Mouse (Mus musculus) MEL (cell line): ENCODE data around the gene Cct6b. TPM values are rescaled to one million over a fixed set of nuclear protein-coding genes. Genes with fewer than 3 reads are reported as not detected.
A peak's percentile ranks its signal among the peaks of the same experiment; 100 is the strongest.

Experiments
- DNase-seq: peaks from one replicate; pipeline ENCODE4 v3.0.0; 2011; ENCODE audit warnings: low read depth, low spot score
- H3K27ac ChIP-seq: 2 replicates; pipeline ENCODE4 v1.5.1; 2012; ENCODE audit warnings: low read depth, mild to moderate bottlenecking, control low read depth, low read length, moderate library complexity; ENCODE audit not compliant: control insufficient read depth
- H3K27me3 ChIP-seq, 2 experiments: fragments of 150-350 bp in 1 of 2; sonication (generic) in 1 of 2; 2 replicates each; pipeline ENCODE4 v1.6.1; 2012; ENCODE audit warnings: low read length in 2 of 2, mild to moderate bottlenecking in 2 of 2, improper control_type of control experiment in 1 of 2, moderate library complexity in 1 of 2; ENCODE audit not compliant: insufficient read depth in 2 of 2, control insufficient read depth in 1 of 2
- H3K36me3 ChIP-seq, 2 experiments: 2 replicates each; pipeline ENCODE4 v1.6.1; 2012 to 2014; ENCODE audit warnings: low read length in 2 of 2, improper control_type of control experiment in 1 of 2, inconsistent platforms in 1 of 2, mild to moderate bottlenecking in 1 of 2; ENCODE audit not compliant: insufficient read depth in 2 of 2, control insufficient read depth in 1 of 2
- H3K4me1 ChIP-seq, 2 experiments: fragments of 150-350 bp in 1 of 2; sonication (generic) in 1 of 2; 2 replicates each; pipeline ENCODE4 v1.6.1; 2012; ENCODE audit warnings: low read length in 2 of 2, improper control_type of control experiment in 1 of 2, mild to moderate bottlenecking in 1 of 2; ENCODE audit not compliant: insufficient read depth in 2 of 2, control insufficient read depth in 1 of 2
- H3K4me3 ChIP-seq, 2 experiments: fragments of 150-350 bp in 1 of 2; sonication (generic) in 1 of 2; 2 replicates each; pipeline ENCODE4 v1.5.1; 2012; ENCODE audit warnings: low read depth in 2 of 2, low read length in 2 of 2, mild to moderate bottlenecking in 2 of 2, moderate library complexity in 2 of 2, control low read depth in 1 of 2, improper control_type of control experiment in 1 of 2; ENCODE audit not compliant: control insufficient read depth in 1 of 2, insufficient read depth in 1 of 2
- H3K79me2 ChIP-seq: 2 replicates; pipeline ENCODE4 v1.6.1; 2012; ENCODE audit warnings: mild to moderate bottlenecking, low read length, moderate library complexity; ENCODE audit not compliant: control insufficient read depth, poor library complexity, insufficient read depth
- H3K9ac ChIP-seq: 2 replicates; pipeline ENCODE4 v1.6.1; 2012; ENCODE audit warnings: low read depth, mild to moderate bottlenecking, control low read depth, low read length, moderate library complexity; ENCODE audit not compliant: control insufficient read depth, poor library complexity, severe bottlenecking
- H3K9me3 ChIP-seq: fragments of 150-350 bp; sonication (generic); replicated peaks from 2 replicates; pipeline ENCODE4 v1.6.1; 2012; ENCODE audit warnings: mild to moderate bottlenecking, low read length, improper control_type of control experiment, moderate library complexity; ENCODE audit not compliant: insufficient read depth
- BHLHE40 ChIP-seq: IDR thresholded peaks from 2 replicates; pipeline ENCODE4 v1.6.1; 2012; ENCODE audit warnings: low read depth, mild to moderate bottlenecking, inconsistent platforms, low read length, improper control_type of control experiment, borderline replicate concordance
- ELF1 ChIP-seq: IDR thresholded peaks from 2 replicates; pipeline ENCODE4 v1.6.1; 2014; ENCODE audit warnings: low read depth, mild to moderate bottlenecking, inconsistent platforms, low read length, improper control_type of control experiment, moderate library complexity
- EP300 ChIP-seq, 2 experiments: IDR thresholded peaks; 2 replicates each; pipeline ENCODE4 v1.6.1; 2011; ENCODE audit warnings: improper control_type of control experiment in 2 of 2, low read length in 2 of 2, low read depth in 1 of 2, mild to moderate bottlenecking in 1 of 2
- ETS1 ChIP-seq: IDR thresholded peaks from 2 replicates; pipeline ENCODE4 v1.6.1; 2012; ENCODE audit warnings: low read depth, mild to moderate bottlenecking, inconsistent platforms, low read length, improper control_type of control experiment, moderate library complexity
- GABPA ChIP-seq: IDR thresholded peaks from 2 replicates; pipeline ENCODE4 v1.6.1; 2012; ENCODE audit warnings: low read depth, mild to moderate bottlenecking, inconsistent platforms, low read length, improper control_type of control experiment, moderate library complexity
- HCFC1 ChIP-seq: IDR thresholded peaks from 2 replicates; pipeline ENCODE4 v1.6.1; 2012; ENCODE audit warnings: low read depth, mild to moderate bottlenecking, inconsistent platforms, low read length, improper control_type of control experiment, moderate library complexity
- MAFK ChIP-seq: IDR thresholded peaks from 2 replicates; pipeline ENCODE4 v1.6.1; 2011; ENCODE audit warnings: low read depth, mild to moderate bottlenecking, low read length, improper control_type of control experiment, borderline replicate concordance
- MAX ChIP-seq: IDR thresholded peaks from 2 replicates; pipeline ENCODE4 v1.6.1; 2011; ENCODE audit warnings: low read length, improper control_type of control experiment
- MXI1 ChIP-seq: IDR thresholded peaks from 2 replicates; pipeline ENCODE4 v1.6.1; 2011; ENCODE audit warnings: mild to moderate bottlenecking, low read depth, low read length, improper control_type of control experiment
- MYB ChIP-seq: IDR thresholded peaks from 2 replicates; pipeline ENCODE4 v1.6.1; 2011; ENCODE audit warnings: mild to moderate bottlenecking, low read depth, low read length, improper control_type of control experiment
- MYC ChIP-seq: IDR thresholded peaks from 2 replicates; pipeline ENCODE4 v1.6.1; 2011; ENCODE audit warnings: low read depth, mild to moderate bottlenecking, low read length, improper control_type of control experiment, moderate library complexity
- NELFE ChIP-seq: IDR thresholded peaks from 2 replicates; pipeline ENCODE4 v1.6.1; 2011; ENCODE audit warnings: low read depth, low read length, improper control_type of control experiment
- POLR2AphosphoS2 ChIP-seq: IDR thresholded peaks from 2 replicates; pipeline ENCODE4 v1.6.1; 2011; ENCODE audit warnings: low read length, improper control_type of control experiment
- POLR2AphosphoS5 ChIP-seq: IDR thresholded peaks from 2 replicates; pipeline ENCODE4 v1.6.1; 2012; ENCODE audit warnings: low read depth, borderline replicate concordance, mild to moderate bottlenecking, inconsistent platforms, low read length, moderate library complexity, mixed read lengths
- SMC3 ChIP-seq: IDR thresholded peaks from 2 replicates; pipeline ENCODE4 v1.6.1; 2011; ENCODE audit warnings: low read depth, low read length, improper control_type of control experiment
- TBP ChIP-seq: IDR thresholded peaks from 2 replicates; pipeline ENCODE4 v1.8.0; 2011; ENCODE audit warnings: low read depth, low read length, improper control_type of control experiment
- USF1 ChIP-seq: IDR thresholded peaks from 2 replicates; pipeline ENCODE4 v1.6.1; 2014; ENCODE audit warnings: low read depth, mild to moderate bottlenecking, inconsistent platforms, low read length, improper control_type of control experiment, moderate library complexity
- ZMIZ1 ChIP-seq: IDR thresholded peaks from 2 replicates; pipeline ENCODE4 v1.6.1; 2012; ENCODE audit warnings: low read depth, mild to moderate bottlenecking, inconsistent platforms, low read length, improper control_type of control experiment, moderate library complexity
- polyA plus RNA-seq, 2 experiments: library from polyadenylated mRNA; stranded (reverse) in 1 of 2; unstranded in 1 of 2; fragments of >175 nt in 1 of 2; fragments of >200 nt in 1 of 2; gene quantifications; 2 replicates each; pipeline versions ENCODE4 v1.2.1 to v1.2.4; 2012; ENCODE audit warnings: low replicate concordance in 2 of 2, low read depth in 1 of 2; ENCODE audit not compliant: insufficient read length in 2 of 2, insufficient read depth in 1 of 2, missing spikeins in 1 of 2
- total RNA-seq: library from RNA; depleted of rRNA; stranded (reverse); fragments of 300-350 nt; gene quantifications from 2 replicates; pipeline ENCODE4 v1.2.3, GENCODE M21; 2012

Cct6b gene
- total and polyA plus RNA-seq, 3 experiments, result 0.21 to 0.31 TPM; not detected in 1

GRCm38 (mm10) chr11:82719294-82719693, 44.8 kb downstream of the Cct6b start:
- TF ChIP-seq EP300 (IDR thresholded peaks at IDR 0.05; ENCODE audit: low read depth in 1 of 2, low read length in 2 of 2) (no peak), MYC (no peak), ETS1 (no peak), TBP (no peak), ZMIZ1 (no peak), HCFC1 (no peak), USF1 (no peak), MYB (no peak), SMC3 (no peak), ELF1 (no peak), POLR2AphosphoS5 (no peak), POLR2AphosphoS2 (no peak), GABPA (no peak), MXI1 (no peak)
- peaks cover 0 to 2% of the 10 kb centered on the region in 2 experiments; a peak in 2 of 4 replicates for H3K27me3 ChIP-seq
- DNase-seq, result peak; percentile 10
- no peak overlapping the region for H3K9ac ChIP-seq
- H3K79me2 ChIP-seq, result no peaks in the 10 kb centered on the region
- no peaks in the 10 kb centered on the region for H3K4me1 ChIP-seq
- H3K9me3 ChIP-seq, result no peaks in the 10 kb centered on the region
- H3K27ac ChIP-seq, result no peak overlapping the region
- H3K36me3 ChIP-seq, result no peaks in the 10 kb centered on the region
- no peak overlapping the region for H3K4me3 ChIP-seq

DNA sequence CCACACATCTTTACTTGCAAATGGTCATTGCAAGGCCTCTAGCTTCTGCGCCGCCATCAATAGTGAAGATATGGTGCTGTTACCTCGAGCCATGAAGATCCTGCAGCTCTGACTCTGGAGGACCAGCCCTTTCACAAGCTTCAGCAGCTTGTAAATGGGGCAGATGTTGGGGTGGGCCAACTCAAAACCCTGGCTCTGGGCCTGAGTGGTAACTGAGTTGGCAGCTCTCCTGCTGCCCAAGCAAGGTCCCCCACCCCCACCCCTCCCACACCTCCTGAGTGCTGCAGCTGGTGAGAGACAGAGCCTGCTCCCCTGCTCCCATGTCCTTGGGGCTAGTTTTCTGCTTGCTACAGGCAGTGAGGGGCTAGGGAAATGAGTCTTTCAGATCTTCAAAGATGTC, 51.4 kb downstream of the Cct6b start:
- no peak overlapping the region for H3K9ac ChIP-seq
- H3K79me2 ChIP-seq, result no peaks in the 10 kb centered on the region
- no peaks in the 10 kb centered on the region for H3K36me3 ChIP-seq
- no peaks in the 10 kb centered on the region for H3K9me3 ChIP-seq
- TF ChIP-seq NELFE (no peak), POLR2AphosphoS2 (no peak), MAFK (no peak), BHLHE40 (no peak), MAX (no peak), USF1 (no peak)
- peaks cover 0 to 2% of the 10 kb centered on the region in 2 experiments; a peak in 2 of 4 replicates for H3K27me3 ChIP-seq
- no peak for DNase-seq
- no peak overlapping the region for H3K4me3 ChIP-seq
- 0 out of 4 replicates have a peak, but pooled peaks cover 0 to 3% of the 10 kb centered on the region in 2 experiments for H3K4me1 ChIP-seq
- H3K27ac ChIP-seq, result no peak overlapping the region
